Mouse (Mus musculus) ES-E14 (cell line): Measurements from ENCODE around the gene Cmtr1.

Experiments
- HCFC1 ChIP-seq: IDR thresholded peaks from 2 replicates; pipeline ENCODE4 v1.6.1; 2012; ENCODE audit warnings: low read length, inconsistent platforms, borderline replicate concordance; ENCODE audit not compliant: insufficient read depth
- ZNF384 ChIP-seq: IDR thresholded peaks from 2 replicates; pipeline ENCODE4 v1.6.1; 2012; ENCODE audit warnings: low read depth, low read length, inconsistent platforms

DNA sequence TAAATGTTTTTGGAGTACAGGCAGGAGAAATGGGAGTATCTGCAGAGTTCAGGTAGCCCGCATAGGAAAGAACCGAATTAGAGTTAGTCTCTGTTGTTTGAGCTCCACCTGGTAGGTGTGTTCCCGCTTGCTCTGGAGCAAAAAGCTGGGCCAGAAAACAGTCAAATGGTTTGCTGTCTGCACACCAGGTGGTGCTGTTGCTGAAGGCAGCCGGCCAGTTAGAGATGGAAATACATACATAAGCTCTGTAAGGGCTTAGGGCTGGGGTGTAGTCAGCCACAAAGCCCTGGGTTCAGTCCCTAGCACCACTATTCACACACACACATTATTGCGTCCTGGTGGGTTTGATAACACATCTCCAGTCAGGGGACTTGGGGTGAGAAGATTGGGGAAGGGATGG lies 24.3 kb upstream of the Cmtr1 start:
- TF ChIP-seq HCFC1 (no peak), ZNF384 (no peak)
